26 mouse cellular contexts compared by ENCODE assay signal in genomic region chr15:97077665-97078064, GRCm38 (mm10). TPM values are rescaled to one million over a fixed set of nuclear protein-coding genes. Genes with fewer than 3 reads are reported as not detected.
DNase-seq lines count a peak whose midpoint lies in the region; ATAC-seq and TF ChIP-seq lines count a peak whose summit lies in the region.
"Had no signal": no experiment of that assay in that cellular context is flagged by ENCODE, and none has a peak within 500 bp of the region (broad histone marks: within the 10 kb centered on the region; RNA-seq: fewer than 3 reads in every experiment).

No protein-coding gene starts in this region.

- WGBS in intestine, embryonic 15.5 days, result 73% methylated on average over 6 of the region's 6 CpGs
- 72% methylated on average over 6 of the region's 6 CpGs for WGBS in intestine, embryonic 16.5 days
- WGBS in lung, embryonic 15.5 days, result 64% methylated on average over 6 of the region's 6 CpGs
- 89% methylated on average over 6 of the region's 6 CpGs for WGBS in midbrain, embryonic 11.5 days
- 88% methylated on average over 6 of the region's 6 CpGs for WGBS in midbrain, postnatal 0 days
- WGBS in limb, embryonic 10.5 days, result 90% methylated on average over 6 of the region's 6 CpGs

- H3K4me3 ChIP-seq in intestine, embryonic 15.5 days (replicated peaks), result no peak overlapping the region
- no peak overlapping the region for H3K4me3 ChIP-seq in intestine, embryonic 16.5 days (ENCODE audit: low read length)
- H3K4me3 ChIP-seq in lung, embryonic 15.5 days, result no peak overlapping the region
- H3K4me3 ChIP-seq in midbrain, embryonic 11.5 days (ENCODE audit: low read depth, low read length), result no peak overlapping the region
- no peak overlapping the region for H3K4me3 ChIP-seq in midbrain, postnatal 0 days (ENCODE audit: low read depth, low read length)
- no peak overlapping the region for H3K4me3 ChIP-seq in limb, embryonic 10.5 days
- H3K4me3 ChIP-seq: embryonic facial prominence, embryonic 13.5 days; embryonic facial prominence, embryonic 15.5 days; erythroblast, embryonic 14.5 days; forebrain, embryonic 10.5 days; forebrain, embryonic 12.5 days had no signal

- DNase-seq in lung, postnatal 4 days, result no peak
- DNase-seq in midbrain, embryonic 11.5 days (ENCODE audit: low spot score, missing footprints), result peak; percentile 37
- no peak for DNase-seq in midbrain, postnatal 0 days (ENCODE audit: low spot score)
- no peak for DNase-seq in limb, embryonic 10.5 days (ENCODE audit: low spot score)
- DNase-seq: adrenal gland, adult 2 months; adrenal gland, postnatal 10 days; adrenal gland, postnatal 25 days; cerebellum, adult 11 months; cerebellum, adult 18-20 months; cerebellum, adult 8-10 months; cerebellum, adult 9-11 months; cerebellum, postnatal 14 days; cerebellum, postnatal 36 days; embryo, embryonic 11 days had no signal

- no peaks in the 10 kb centered on the region for H3K36me3 ChIP-seq in intestine, embryonic 15.5 days
- no peaks in the 10 kb centered on the region for H3K36me3 ChIP-seq in intestine, embryonic 16.5 days (ENCODE audit: control insufficient read depth, insufficient read depth, low read length)
- H3K36me3 ChIP-seq in lung, embryonic 15.5 days, result no peaks in the 10 kb centered on the region
- H3K36me3 ChIP-seq in midbrain, embryonic 11.5 days (ENCODE audit: control insufficient read depth, insufficient read depth, low read length), result no peaks in the 10 kb centered on the region
- no peaks in the 10 kb centered on the region for H3K36me3 ChIP-seq in midbrain, postnatal 0 days (ENCODE audit: insufficient read depth, low read length)
- no peaks in the 10 kb centered on the region for H3K36me3 ChIP-seq in limb, embryonic 10.5 days
- H3K36me3 ChIP-seq: embryonic facial prominence, embryonic 13.5 days; embryonic facial prominence, embryonic 15.5 days; forebrain, embryonic 10.5 days; forebrain, embryonic 12.5 days had no signal

- H3K4me2 ChIP-seq in intestine, embryonic 15.5 days (replicated peaks), result no peak overlapping the region
- H3K4me2 ChIP-seq in intestine, embryonic 16.5 days (ENCODE audit: low read depth, low read length), result no peak overlapping the region
- no peak overlapping the region for H3K4me2 ChIP-seq in lung, embryonic 15.5 days
- H3K4me2 ChIP-seq in midbrain, embryonic 11.5 days, result no peak overlapping the region
- H3K4me2 ChIP-seq in midbrain, postnatal 0 days (ENCODE audit: low read depth, low read length, poor library complexity, severe bottlenecking), result no peak overlapping the region
- H3K4me2 ChIP-seq: embryonic facial prominence, embryonic 13.5 days; embryonic facial prominence, embryonic 15.5 days; forebrain, embryonic 12.5 days had no signal

- no peaks in the 10 kb centered on the region for H3K9me3 ChIP-seq in intestine, embryonic 15.5 days
- H3K9me3 ChIP-seq in intestine, embryonic 16.5 days (ENCODE audit: control insufficient read depth, low read length), result no peaks in the 10 kb centered on the region
- H3K9me3 ChIP-seq in lung, embryonic 15.5 days, result no peaks in the 10 kb centered on the region
- no peaks in the 10 kb centered on the region for H3K9me3 ChIP-seq in midbrain, embryonic 11.5 days (ENCODE audit: control insufficient read depth, low read length)
- no peaks in the 10 kb centered on the region for H3K9me3 ChIP-seq in midbrain, postnatal 0 days (ENCODE audit: low read length)
- no peaks in the 10 kb centered on the region for H3K9me3 ChIP-seq in limb, embryonic 10.5 days (replicated peaks)
- H3K9me3 ChIP-seq: embryonic facial prominence, embryonic 13.5 days; embryonic facial prominence, embryonic 15.5 days; forebrain, embryonic 10.5 days; forebrain, embryonic 12.5 days had no signal

- 0 out of 2 replicates have a peak, but pooled peaks cover 3% of the 10 kb centered on the region for H3K4me1 ChIP-seq in intestine, embryonic 15.5 days (replicated peaks)
- H3K4me1 ChIP-seq in intestine, embryonic 16.5 days (ENCODE audit: control insufficient read depth, insufficient read depth, low read length), result no peaks in the 10 kb centered on the region
- peaks cover 14% of the 10 kb centered on the region for H3K4me1 ChIP-seq in lung, embryonic 15.5 days
- H3K4me1 ChIP-seq in midbrain, embryonic 11.5 days (ENCODE audit: control insufficient read depth, insufficient read depth, low read length), result no peaks in the 10 kb centered on the region
- no peaks in the 10 kb centered on the region for H3K4me1 ChIP-seq in midbrain, postnatal 0 days (ENCODE audit: insufficient read depth, low read length)
- peaks cover 27% of the 10 kb centered on the region for H3K4me1 ChIP-seq in limb, embryonic 10.5 days
- H3K4me1 ChIP-seq: forebrain, embryonic 12.5 days had no signal

- no peak overlapping the region for H3K27ac ChIP-seq in intestine, embryonic 15.5 days
- no peak overlapping the region for H3K27ac ChIP-seq in intestine, embryonic 16.5 days (ENCODE audit: low read length)
- 0 out of 2 replicates have a peak overlapping the region, but pooled peaks have one; percentile 10 for H3K27ac ChIP-seq in lung, embryonic 15.5 days
- no peak overlapping the region for H3K27ac ChIP-seq in midbrain, embryonic 11.5 days (ENCODE audit: low read depth, low read length)
- no peak overlapping the region for H3K27ac ChIP-seq in midbrain, postnatal 0 days (ENCODE audit: low read depth, low read length)
- H3K27ac ChIP-seq in limb, embryonic 10.5 days, result 0 out of 2 replicates have a peak overlapping the region, but pooled peaks have one; percentile 21
- H3K27ac ChIP-seq: embryonic facial prominence, embryonic 13.5 days; embryonic facial prominence, embryonic 15.5 days; forebrain, embryonic 10.5 days; forebrain, embryonic 12.5 days had no signal

- no peak for TF ChIP-seq CTCF in midbrain, postnatal 0 days (IDR thresholded peaks at IDR 0.05)

- H3K27me3 ChIP-seq in intestine, embryonic 15.5 days (replicated peaks), result no peaks in the 10 kb centered on the region
- no peaks in the 10 kb centered on the region for H3K27me3 ChIP-seq in intestine, embryonic 16.5 days (replicated peaks; ENCODE audit: control insufficient read depth, insufficient read depth, low read length)
- H3K27me3 ChIP-seq in lung, embryonic 15.5 days, result no peaks in the 10 kb centered on the region
- H3K27me3 ChIP-seq in midbrain, embryonic 11.5 days (ENCODE audit: control insufficient read depth, insufficient read depth, low read length), result no peaks in the 10 kb centered on the region
- H3K27me3 ChIP-seq in midbrain, postnatal 0 days (ENCODE audit: insufficient read depth, low read length), result no peaks in the 10 kb centered on the region
- H3K27me3 ChIP-seq in limb, embryonic 10.5 days (ENCODE audit: low read depth, poor library complexity, severe bottlenecking), result no peaks in the 10 kb centered on the region
- H3K27me3 ChIP-seq: embryonic facial prominence, embryonic 13.5 days; embryonic facial prominence, embryonic 15.5 days; forebrain, embryonic 12.5 days had no signal

- peak; percentile 58; the same call in 1 of the 2 replicates for ATAC-seq in intestine, embryonic 15.5 days
- ATAC-seq in intestine, embryonic 16.5 days, result no peak; the same call in 1 of the 2 replicates
- ATAC-seq in lung, embryonic 15.5 days (ENCODE audit: borderline replicate concordance, extremely low read depth, low FRiP score, low TSS enrichment), result peak; percentile 39; the same call in 1 of the 2 replicates
- ATAC-seq in midbrain, embryonic 11.5 days (ENCODE audit: low FRiP score), result no peak
- no peak for ATAC-seq in midbrain, postnatal 0 days (ENCODE audit: low FRiP score)
- ATAC-seq in granulocyte monocyte progenitor cell, adult 5-6 weeks (replicated peaks; ENCODE audit: poor library complexity, severe bottlenecking), result no peak
- ATAC-seq: forebrain, embryonic 14.5 days had no signal

- no peak overlapping the region for H3K9ac ChIP-seq in intestine, embryonic 15.5 days
- H3K9ac ChIP-seq in intestine, embryonic 16.5 days (ENCODE audit: low read depth, low read length), result no peak overlapping the region
- no peak overlapping the region for H3K9ac ChIP-seq in lung, embryonic 15.5 days
- no peak overlapping the region for H3K9ac ChIP-seq in midbrain, embryonic 11.5 days (ENCODE audit: low read length)
- no peak overlapping the region for H3K9ac ChIP-seq in midbrain, postnatal 0 days (replicated peaks; ENCODE audit: low read length, poor library complexity, severe bottlenecking)
- H3K9ac ChIP-seq: embryonic facial prominence, embryonic 13.5 days; embryonic facial prominence, embryonic 15.5 days; forebrain, embryonic 12.5 days had no signal

RNA-seq across cellular contexts. Expression of gene Slc38a4, which starts 21.9 kb away (rescaled TPM):
- polyA plus RNA-seq in intestine, embryonic 15.5 days (2015; fragmentation: Nextera tagmentation; extraction: Ambion mirVana), result 42.9 and 50.5 TPM in 2 replicates
- 31.9 and 32.8 TPM in 2 replicates for polyA plus RNA-seq in intestine, embryonic 16.5 days (2015; fragmentation: Nextera tagmentation; extraction: Ambion mirVana)
- 70.0 and 74.0 TPM in 2 replicates for polyA plus RNA-seq in lung, embryonic 15.5 days (2015; fragmentation: Nextera tagmentation; extraction: Ambion mirVana)
- polyA plus RNA-seq in midbrain, embryonic 11.5 days (2014; fragmentation: Nextera tagmentation; extraction: Ambion mirVana), result 20.9 and 25.3 TPM in 2 replicates
- 4.0 and 4.5 TPM in 2 replicates for total RNA-seq in midbrain, postnatal 0 days (2014; rRNA removed)
- polyA plus RNA-seq in midbrain, postnatal 0 days (2015; fragmentation: Nextera tagmentation; extraction: Ambion mirVana), result 3.7 and 3.9 TPM in 2 replicates
- 77.5 and 88.3 TPM in 2 replicates for polyA plus RNA-seq in limb, embryonic 10.5 days (2016; fragmentation: Nextera tagmentation; extraction: Ambion mirVana)
- not detected in 2 replicates for total RNA-seq in granulocyte monocyte progenitor cell, adult 5-6 weeks (2014; fragmentation: Nextera tagmentation)
- not detected in 2 replicates for total RNA-seq in granulocyte monocyte progenitor cell, adult 5-6 weeks (2017)
- total RNA-seq: common myeloid progenitor, adult 5-6 weeks; MEL had no signal

Comparison
In these comparisons a context has a peak if more than half of its experiments do, and no peak if none do; other contexts are left out.
1. ATAC-seq: peak in intestine, embryonic 15.5 days (single experiment) and lung, embryonic 15.5 days (single experiment); none in intestine, embryonic 16.5 days (single experiment), midbrain, embryonic 11.5 days (single experiment), midbrain, postnatal 0 days (single experiment) and granulocyte monocyte progenitor cell, adult 5-6 weeks (single experiment).
2. H3K27ac ChIP-seq: peak in lung, embryonic 15.5 days (single experiment) and limb, embryonic 10.5 days (single experiment); none in intestine, embryonic 15.5 days (single experiment), intestine, embryonic 16.5 days (single experiment), midbrain, embryonic 11.5 days (single experiment) and midbrain, postnatal 0 days (single experiment).